Mouse (Mus musculus) heart, embryonic 13.5 days (tissue): Measurements from ENCODE around the gene Anp32a. TPM values are rescaled to one million over a fixed set of nuclear protein-coding genes. Genes with fewer than 3 reads are reported as not detected.
A peak's percentile ranks its signal among the peaks of the same experiment; 100 is the strongest.

Source experiments
- ATAC-seq: fragments of 200-750 bp; cut with Nextera tagmentation; 2 replicates; pipeline ENCODE4 v1.8.0; 2017; ENCODE audit warnings: moderate TSS enrichment; ENCODE audit not compliant: insufficient number of reproducible peaks, low FRiP score, low TSS enrichment; ENCODE audit errors: extremely low read depth
- H3K27ac ChIP-seq: fragments of 300-500 bp; sonication (generic); replicated peaks from 2 replicates; pipeline ENCODE4 v1.5.1; 2015; ENCODE audit warnings: moderate library complexity, mild to moderate bottlenecking, inconsistent platforms
- H3K27me3 ChIP-seq: fragments of 300-500 bp; sonication (generic); replicated peaks from 2 replicates; pipeline ENCODE4 v1.6.1; 2015; ENCODE audit warnings: mild to moderate bottlenecking, inconsistent platforms
- H3K36me3 ChIP-seq: fragments of 300-500 bp; sonication (generic); 2 replicates; pipeline ENCODE4 v1.6.1; 2015; ENCODE audit warnings: mild to moderate bottlenecking, inconsistent platforms
- H3K4me1 ChIP-seq: fragments of 300-500 bp; sonication (generic); 2 replicates; pipeline ENCODE4 v1.6.1; 2015; ENCODE audit warnings: inconsistent platforms
- H3K4me2 ChIP-seq: fragments of 300-500 bp; sonication (generic); 2 replicates; pipeline ENCODE4 v1.6.1; 2015; ENCODE audit warnings: inconsistent platforms, mild to moderate bottlenecking, moderate library complexity
- H3K4me3 ChIP-seq: fragments of 300-500 bp; sonication (generic); 2 replicates; pipeline ENCODE4 v1.5.1; 2015; ENCODE audit warnings: moderate library complexity, mild to moderate bottlenecking, inconsistent platforms
- H3K9ac ChIP-seq: fragments of 300-500 bp; sonication (generic); 2 replicates; pipeline ENCODE4 v1.6.1; 2015; ENCODE audit warnings: inconsistent platforms, mild to moderate bottlenecking, moderate library complexity
- H3K9me3 ChIP-seq: fragments of 300-500 bp; sonication (generic); 2 replicates; pipeline ENCODE4 v1.6.1; 2016; ENCODE audit warnings: inconsistent platforms
- WGBS: fragments of 180-500 bp; shearing (Covaris S2); methylation state at CpG from one replicate; pipeline ENCODE4 v1.1.7; 2015; ENCODE audit warnings: mixed read lengths; 5-methylcytosine and 5-hydroxymethylcytosine counted together
- polyA plus RNA-seq: library from polyadenylated mRNA; unstranded; fragments of >200 nt; fragmentation: Nextera tagmentation; extraction: Ambion mirVana; gene quantifications from 2 replicates; pipeline ENCODE4 v1.2.1, GENCODE M21; 2015

Gene Anp32a
- polyA plus RNA-seq, 1 experiment from 2014 or later, result 150 TPM

GRCm38 (mm10) chr9:62385062-62385461, 44.0 kb downstream of the Anp32a start:
- peaks cover 8% of the 10 kb centered on the region for H3K36me3 ChIP-seq
- H3K4me1 ChIP-seq, result peaks cover 27% of the 10 kb centered on the region
- no peak overlapping the region for H3K4me2 ChIP-seq
- no peak overlapping the region for H3K27ac ChIP-seq
- WGBS, result 62% methylated on average over 6 of the region's 6 CpGs
- no peaks in the 10 kb centered on the region for H3K9me3 ChIP-seq
- H3K9ac ChIP-seq, result no peak overlapping the region
- no peak overlapping the region for H3K4me3 ChIP-seq
- ATAC-seq, result no peak
- no peaks in the 10 kb centered on the region for H3K27me3 ChIP-seq

- Histone ChIP-seq H3K9me3 (no peaks in the 10 kb centered on the region), H3K4me2 (no peak overlapping the region), H3K36me3 (no peaks in the 10 kb centered on the region; the same call in 1 of the 2 replicates), H3K4me1 (peaks cover 19% of the 10 kb centered on the region), H3K9ac (no peak overlapping the region), H3K27me3 (no peaks in the 10 kb centered on the region), H3K4me3 (no peak overlapping the region), H3K27ac (no peak overlapping the region)
- 66% methylated on average over 4 of the region's 4 CpGs for WGBS
- ATAC-seq, result no peak
Measured at GRCm38 (mm10) chr9:62385727-62386518, 44.8 kb downstream of the Anp32a start.

DNA sequence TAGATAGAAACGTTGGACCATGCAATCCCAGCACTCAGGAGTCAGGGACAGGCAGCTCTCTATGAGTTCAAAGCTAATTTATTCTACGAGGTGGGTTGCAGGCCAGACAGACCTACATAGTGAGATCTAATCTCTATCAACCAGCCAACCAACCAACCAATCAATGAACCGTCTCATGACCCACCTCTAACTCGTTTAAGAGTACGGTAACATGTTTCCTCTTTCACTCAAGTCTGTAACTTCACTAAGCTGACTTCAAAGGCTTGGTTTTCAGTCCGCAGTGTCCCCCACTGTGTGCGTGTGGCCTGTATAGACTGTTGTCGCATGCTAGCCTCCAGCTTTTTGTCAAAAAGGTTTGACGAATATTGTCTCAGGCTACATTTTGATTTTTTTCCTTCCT, 48.6 kb downstream of the Anp32a start:
- H3K27ac ChIP-seq, result no peak overlapping the region

GRCm38 (mm10) chr9:62393531-62393930, 52.4 kb downstream of the Anp32a start:
- Histone ChIP-seq H3K4me2 (no peak overlapping the region), H3K4me1 (no peaks in the 10 kb centered on the region), H3K27ac (no peak overlapping the region), H3K4me3 (no peak overlapping the region), H3K36me3 (no peaks in the 10 kb centered on the region), H3K9ac (no peak overlapping the region), H3K9me3 (peaks cover 4% of the 10 kb centered on the region; the same call in 1 of the 2 replicates), H3K27me3 (no peaks in the 10 kb centered on the region)
- ATAC-seq, result no peak
- WGBS, result 51% methylated on average over 2 of the region's 2 CpGs

More for the DNA sequence above, 48.6 kb downstream of the Anp32a start:
- no peak overlapping the region for H3K4me2 ChIP-seq
- H3K9me3 ChIP-seq, result no peaks in the 10 kb centered on the region
- no peak for ATAC-seq
- H3K4me3 ChIP-seq, result no peak overlapping the region
- no peaks in the 10 kb centered on the region for H3K36me3 ChIP-seq
- H3K27me3 ChIP-seq, result no peaks in the 10 kb centered on the region
- 70% methylated on average over 9 of the region's 9 CpGs for WGBS
- H3K4me1 ChIP-seq, result no peaks in the 10 kb centered on the region
- H3K9ac ChIP-seq, result no peak overlapping the region

DNA sequence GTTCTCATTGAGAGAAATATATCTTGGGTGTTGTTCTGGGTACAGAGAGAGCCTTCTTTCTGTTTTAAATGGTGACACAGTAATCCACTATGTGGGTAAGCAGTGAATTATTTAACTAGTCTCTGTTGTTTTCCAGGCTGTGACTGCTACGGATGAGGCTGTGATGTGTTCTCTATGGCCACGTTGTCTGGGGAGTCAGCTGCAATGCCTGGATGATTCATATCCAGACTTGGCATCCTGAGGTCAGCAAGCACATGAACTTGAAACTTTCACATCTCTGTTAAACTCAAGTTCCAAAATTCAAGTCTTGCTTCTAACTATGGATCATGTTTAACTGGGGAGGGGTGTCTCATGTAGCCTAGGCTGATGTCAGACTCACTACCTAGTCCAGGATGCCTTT, 53.1 kb downstream of the Anp32a start:
- peaks cover 4% of the 10 kb centered on the region; the same call in 1 of the 2 replicates for H3K9me3 ChIP-seq
- no peaks in the 10 kb centered on the region for H3K36me3 ChIP-seq
- no peak overlapping the region for H3K4me2 ChIP-seq
- H3K27ac ChIP-seq, result no peak overlapping the region
- H3K4me1 ChIP-seq, result no peaks in the 10 kb centered on the region
- WGBS, result 74% methylated on average over 2 of the region's 2 CpGs
- no peaks in the 10 kb centered on the region for H3K27me3 ChIP-seq
- ATAC-seq, result no peak
- no peak overlapping the region for H3K9ac ChIP-seq
- no peak overlapping the region for H3K4me3 ChIP-seq

DNA sequence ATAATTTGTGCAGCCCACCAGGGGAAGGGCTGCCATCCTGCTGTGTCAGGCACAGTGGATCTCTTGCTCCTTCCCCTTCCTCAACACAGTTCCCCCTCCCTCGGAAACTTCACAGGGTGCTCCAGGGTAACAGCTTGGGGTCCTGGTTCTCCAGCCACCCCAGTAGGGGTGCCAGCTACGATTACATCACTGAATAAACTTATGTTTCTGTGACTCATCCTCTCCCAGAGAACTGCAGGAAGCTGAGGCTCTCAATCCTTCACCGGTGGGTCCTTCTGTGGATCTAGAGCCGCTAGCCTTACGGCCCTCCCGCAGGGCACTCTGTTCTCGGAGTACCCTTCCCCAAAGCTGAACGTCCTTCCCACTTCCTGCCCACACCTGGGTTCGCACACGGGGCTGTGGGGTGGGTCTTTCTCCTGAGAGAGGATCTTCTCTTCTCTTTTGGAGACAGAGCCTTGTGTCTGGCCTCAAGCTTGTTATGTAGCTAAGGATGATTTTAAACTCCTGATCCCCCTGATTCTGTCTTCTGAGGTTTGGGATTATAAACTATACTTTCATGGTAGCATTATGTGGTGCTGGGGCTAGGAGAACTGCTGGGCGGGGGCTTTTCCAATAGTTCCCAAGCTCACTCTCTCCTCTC, 59.6 kb downstream of the Anp32a start:
- H3K9ac ChIP-seq, result peak overlapping the region; percentile 8; the same call in 1 of the 2 replicates
- no peak overlapping the region for H3K27ac ChIP-seq
- H3K4me2 ChIP-seq, result no peak overlapping the region
- no peak for ATAC-seq
- H3K4me3 ChIP-seq, result no peak overlapping the region
- 50% methylated on average over 11 of the region's 11 CpGs for WGBS
- H3K9me3 ChIP-seq, result peaks cover 11% of the 10 kb centered on the region
- H3K4me1 ChIP-seq, result peaks cover 5% of the 10 kb centered on the region; the same call in 1 of the 2 replicates
- no peaks in the 10 kb centered on the region for H3K36me3 ChIP-seq
- no peaks in the 10 kb centered on the region for H3K27me3 ChIP-seq

DNA sequence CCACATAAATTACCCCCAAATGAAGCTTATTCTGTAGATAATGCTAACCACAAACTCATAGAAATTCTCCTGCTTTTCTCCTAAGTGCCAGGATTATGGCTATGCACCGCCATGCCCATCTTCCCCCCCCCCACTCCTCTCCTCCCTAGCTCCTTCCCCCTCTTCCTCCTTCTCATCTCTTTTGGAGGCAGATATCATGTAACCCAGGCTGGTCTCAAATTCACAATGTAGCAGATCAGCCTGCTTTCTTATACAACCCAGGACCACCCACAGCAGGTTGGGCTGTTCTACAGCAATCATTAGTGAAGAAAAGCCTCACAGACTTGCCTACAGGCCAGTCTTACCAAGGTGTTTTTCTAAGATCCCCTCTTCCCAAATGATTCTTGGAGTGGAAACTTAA, 60.5 kb downstream of the Anp32a start:
- Histone ChIP-seq H3K9ac (no peak overlapping the region), H3K4me3 (no peak overlapping the region), H3K27me3 (no peaks in the 10 kb centered on the region), H3K4me1 (peaks cover 5% of the 10 kb centered on the region; the same call in 1 of the 2 replicates), H3K27ac (no peak overlapping the region), H3K36me3 (no peaks in the 10 kb centered on the region), H3K9me3 (peaks cover 8% of the 10 kb centered on the region; the same call in 1 of the 2 replicates), H3K4me2 (no peak overlapping the region)
- 75% methylated on average over 1 of the region's 1 CpGs for WGBS
- ATAC-seq, result no peak

DNA sequence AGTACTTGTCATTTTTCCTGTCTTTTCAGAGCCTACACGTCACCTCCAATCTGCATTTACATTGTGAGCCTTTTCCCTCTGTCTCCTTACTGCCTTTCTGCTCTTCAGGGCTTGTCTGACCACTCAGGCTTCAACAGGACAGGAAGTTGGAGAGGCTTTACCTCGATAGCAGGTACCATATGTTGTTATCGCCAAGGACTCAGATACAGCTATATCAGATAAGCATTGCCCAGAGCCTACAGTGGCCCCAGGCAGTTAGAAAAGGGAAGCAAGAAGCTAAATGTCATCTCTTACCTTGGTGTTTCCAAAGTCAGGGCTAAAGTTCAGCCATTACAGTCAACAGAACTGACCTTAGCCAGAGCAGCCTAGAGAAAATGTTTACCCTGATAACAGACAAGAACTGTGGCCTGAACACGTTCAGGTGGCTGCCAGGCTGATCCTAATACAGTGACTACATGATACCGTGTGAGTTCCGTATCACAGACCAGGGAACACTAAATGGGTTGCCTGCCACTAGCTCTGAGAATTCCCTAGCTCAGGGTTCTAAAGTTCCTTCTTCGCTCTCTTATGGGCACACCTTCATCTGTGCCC, 65.4 kb downstream of the Anp32a start:
- WGBS, result 66% methylated on average over 7 of the region's 7 CpGs

GRCm38 (mm10) chr9:62407357-62408146, 66.5 kb downstream of the Anp32a start:
- Histone ChIP-seq H3K27ac (no peak overlapping the region), H3K36me3 (no peaks in the 10 kb centered on the region), H3K9ac (no peak overlapping the region), H3K9me3 (peaks cover 12% of the 10 kb centered on the region), H3K4me3 (no peak overlapping the region), H3K4me2 (no peak overlapping the region), H3K4me1 (peaks cover 16% of the 10 kb centered on the region), H3K27me3 (no peaks in the 10 kb centered on the region)
- ATAC-seq, result no peak
- WGBS, result 45% methylated on average over 5 of the region's 5 CpGs

More for the DNA sequence above, 65.4 kb downstream of the Anp32a start:
- Histone ChIP-seq H3K36me3 (no peaks in the 10 kb centered on the region), H3K9ac (no peak overlapping the region), H3K27ac (no peak overlapping the region), H3K4me3 (no peak overlapping the region), H3K4me2 (no peak overlapping the region), H3K9me3 (peaks cover 12% of the 10 kb centered on the region), H3K27me3 (no peaks in the 10 kb centered on the region), H3K4me1 (peaks cover 7% of the 10 kb centered on the region; the same call in 1 of the 2 replicates)
- no peak for ATAC-seq

- no peak overlapping the region for H3K4me2 ChIP-seq
- no peak overlapping the region for H3K27ac ChIP-seq
- H3K27me3 ChIP-seq, result no peaks in the 10 kb centered on the region
- H3K9me3 ChIP-seq, result peaks cover 7% of the 10 kb centered on the region; the same call in 1 of the 2 replicates
- no peaks in the 10 kb centered on the region for H3K36me3 ChIP-seq
- peaks cover 56% of the 10 kb centered on the region for H3K4me1 ChIP-seq
- H3K4me3 ChIP-seq, result no peak overlapping the region
- no peak for ATAC-seq
- 53% methylated on average over 5 of the region's 5 CpGs for WGBS
- H3K9ac ChIP-seq, result no peak overlapping the region
Measured at GRCm38 (mm10) chr9:62418742-62419141, 77.6 kb downstream of the Anp32a start.
